Mouse (Mus musculus) cerebellum, postnatal 36 days (tissue): Measurements from ENCODE around the gene Polr3g.
"Not testable (repeated sequence)": the region's sequence is repeated elsewhere in the genome, so short reads cannot be mapped to it uniquely, and the experiment has no call there.

ENCODE experiments used
- DNase-seq, 2 experiments: peaks; one replicate each; pipeline ENCODE4 v3.0.0; 2021 to 2022; ENCODE audit warnings: mixed read lengths in 2 of 2

Gene Polr3g

GRCm38 (mm10) chr13:81684884-81685283 is 25.9 kb downstream of the Polr3g start:
- no peak for DNase-seq

DNA sequence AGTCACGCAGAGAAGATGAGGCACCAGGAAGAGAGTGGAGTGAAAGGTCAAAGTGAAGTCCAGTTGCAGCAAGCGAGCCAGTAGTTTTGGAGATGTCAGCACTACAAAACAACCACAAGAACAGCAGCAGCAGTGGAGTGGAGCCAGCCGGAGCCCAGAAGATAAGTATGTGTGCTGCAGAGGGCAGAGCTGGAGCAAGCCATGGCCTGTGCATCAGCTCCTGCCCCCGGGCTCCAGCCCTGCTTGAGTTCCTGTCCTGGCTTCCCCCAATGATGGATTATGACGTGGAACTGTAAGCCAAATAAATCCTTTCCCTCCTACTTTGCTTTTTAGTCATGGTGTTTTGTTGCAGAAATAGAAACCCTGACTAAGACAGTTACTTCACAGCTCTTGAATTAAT is 26.6 kb downstream of the Polr3g start:
- DNase-seq: no peak

- no peak for DNase-seq
Measured at GRCm38 (mm10) chr13:81683107-81683506, 27.7 kb downstream of the Polr3g start.

DNA sequence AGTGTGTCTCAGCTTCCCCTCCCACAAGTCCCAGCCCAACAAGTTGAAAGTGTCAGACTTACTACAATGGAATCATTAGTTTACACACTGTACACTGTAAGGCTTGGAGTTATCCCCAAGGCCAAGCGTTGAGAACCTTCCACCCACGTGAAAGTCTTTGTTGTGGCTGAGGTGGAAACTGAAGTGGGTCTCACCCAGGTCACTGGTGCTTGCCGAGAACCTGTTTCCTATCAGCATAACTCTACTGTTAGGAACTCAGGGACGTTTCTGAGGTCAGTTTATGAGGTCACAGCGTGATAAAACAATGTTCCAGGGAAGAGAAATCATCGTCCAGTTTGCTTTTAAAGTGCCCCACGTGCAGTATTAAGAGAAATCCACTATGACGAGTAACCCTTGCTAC is 35.5 kb downstream of the Polr3g start:
- no peak for DNase-seq

DNA sequence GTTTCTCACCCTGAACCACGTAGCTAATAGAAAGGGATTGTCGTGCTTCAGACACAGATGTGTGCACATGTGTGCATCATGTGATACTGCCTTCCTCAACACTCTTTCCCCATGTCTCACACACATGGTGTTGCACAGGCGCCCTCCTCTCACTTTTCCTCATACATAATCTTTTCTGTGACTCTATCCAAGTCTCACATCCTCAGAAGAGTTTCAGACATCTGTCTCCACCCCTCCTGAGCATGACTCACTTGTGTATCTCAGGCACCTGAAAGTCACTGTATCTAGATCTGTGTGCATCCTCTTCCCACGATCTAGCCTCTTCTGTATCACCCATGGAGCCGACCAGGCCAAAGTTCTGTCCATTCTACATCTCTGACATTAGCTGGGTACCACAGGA is 43.1 kb downstream of the Polr3g start:
- no peak for DNase-seq

DNA sequence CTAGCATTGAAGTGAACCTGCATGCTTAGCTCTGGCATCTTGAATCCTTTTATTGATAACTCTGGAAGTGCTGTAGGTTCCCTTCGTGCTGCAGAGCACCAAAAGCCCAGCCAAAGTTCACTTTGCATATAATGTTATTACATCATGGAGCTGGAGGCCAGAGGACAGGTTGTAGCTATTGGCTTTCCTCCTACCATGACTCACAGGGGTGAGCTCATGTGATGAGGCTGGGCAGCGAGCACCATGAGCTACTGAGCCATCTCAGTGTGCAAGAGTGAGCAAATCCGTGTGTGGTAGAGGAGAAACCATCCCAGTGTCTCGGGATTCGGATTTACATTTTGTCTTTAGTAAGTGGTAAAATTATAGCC is 46.5 kb downstream of the Polr3g start:
- DNase-seq: peak; percentile 55 to 63

DNA sequence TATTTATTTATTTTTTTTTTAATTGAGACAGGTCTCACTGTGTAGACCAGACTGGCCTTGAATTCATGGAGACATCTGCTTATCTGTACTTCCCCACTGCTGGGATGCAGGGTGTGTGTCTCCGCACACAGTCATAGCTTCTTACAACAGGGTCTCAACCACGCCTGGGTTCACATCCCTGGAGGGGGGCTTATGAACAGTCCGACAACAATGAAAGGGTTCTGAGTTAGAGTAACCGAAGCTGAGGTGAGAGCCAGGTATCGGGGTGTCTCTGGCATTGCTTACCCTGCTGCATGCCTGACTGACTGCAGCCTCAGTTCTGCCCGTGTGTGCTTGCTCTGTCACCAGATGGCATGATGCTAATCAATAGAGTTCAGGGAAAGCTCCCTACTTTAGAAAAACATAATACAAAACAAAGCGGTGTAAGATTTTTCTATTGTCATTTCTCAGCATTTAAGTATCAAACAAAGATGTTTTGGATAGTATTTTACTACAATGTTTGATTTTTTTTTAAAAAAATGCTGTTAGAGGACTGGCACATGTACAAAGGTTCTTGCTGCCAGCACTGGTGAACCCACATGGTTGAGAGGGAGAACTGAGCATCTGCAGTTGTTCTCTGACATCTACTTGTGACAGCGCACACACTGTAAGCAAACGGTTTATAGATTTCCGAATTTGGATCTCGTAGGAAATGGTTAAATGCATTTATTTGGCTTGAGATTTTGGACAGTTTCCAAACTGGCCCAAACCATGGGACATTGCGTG is 47.1 kb downstream of the Polr3g start:
- DNase-seq: peak; percentile 15 to 39

DNA sequence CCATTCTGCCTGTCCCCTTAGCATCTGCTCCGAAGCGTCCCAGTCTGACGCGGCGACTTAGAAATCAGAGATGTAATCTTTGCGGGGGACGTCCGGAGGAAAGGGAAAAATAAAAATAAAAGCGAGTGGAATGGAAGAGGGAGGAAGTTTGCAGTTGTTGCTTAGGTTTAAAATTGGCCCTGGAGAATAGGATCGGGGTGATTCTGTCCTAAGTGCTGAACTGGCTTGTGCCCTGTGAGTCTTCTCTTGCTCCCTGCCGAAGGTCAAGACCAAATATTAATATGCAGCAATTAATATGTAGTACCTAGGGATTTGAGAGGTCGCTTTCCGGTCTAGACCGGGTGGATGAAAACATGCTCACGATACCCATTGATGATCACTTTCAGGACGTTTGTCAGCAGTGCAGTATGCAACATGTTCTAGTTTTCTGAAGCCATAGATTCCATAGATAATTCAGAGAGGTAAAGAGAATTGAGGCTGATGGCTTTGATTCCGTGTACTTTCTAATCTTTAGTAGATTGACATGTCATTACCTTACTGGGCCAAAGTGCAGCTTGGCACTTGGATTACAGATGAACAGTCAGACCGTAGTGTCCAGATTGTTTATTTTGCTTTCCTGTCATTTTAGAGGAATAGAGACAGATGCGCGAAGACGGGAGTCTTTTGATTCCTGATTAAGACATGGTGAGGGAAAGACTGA is 52.6 kb downstream of the Polr3g start:
- no peak for DNase-seq

- DNase-seq: peak; percentile 91 to 96
Measured at GRCm38 (mm10) chr13:81657351-81658052, 53.3 kb downstream of the Polr3g start, which contains the start of gene Lysmd3. Lysmd3 (plus strand) TSS chr13:81657663.

GRCm38 (mm10) chr13:81657008-81657350 is 53.8 kb downstream of the Polr3g start:
- no peak for DNase-seq

DNA sequence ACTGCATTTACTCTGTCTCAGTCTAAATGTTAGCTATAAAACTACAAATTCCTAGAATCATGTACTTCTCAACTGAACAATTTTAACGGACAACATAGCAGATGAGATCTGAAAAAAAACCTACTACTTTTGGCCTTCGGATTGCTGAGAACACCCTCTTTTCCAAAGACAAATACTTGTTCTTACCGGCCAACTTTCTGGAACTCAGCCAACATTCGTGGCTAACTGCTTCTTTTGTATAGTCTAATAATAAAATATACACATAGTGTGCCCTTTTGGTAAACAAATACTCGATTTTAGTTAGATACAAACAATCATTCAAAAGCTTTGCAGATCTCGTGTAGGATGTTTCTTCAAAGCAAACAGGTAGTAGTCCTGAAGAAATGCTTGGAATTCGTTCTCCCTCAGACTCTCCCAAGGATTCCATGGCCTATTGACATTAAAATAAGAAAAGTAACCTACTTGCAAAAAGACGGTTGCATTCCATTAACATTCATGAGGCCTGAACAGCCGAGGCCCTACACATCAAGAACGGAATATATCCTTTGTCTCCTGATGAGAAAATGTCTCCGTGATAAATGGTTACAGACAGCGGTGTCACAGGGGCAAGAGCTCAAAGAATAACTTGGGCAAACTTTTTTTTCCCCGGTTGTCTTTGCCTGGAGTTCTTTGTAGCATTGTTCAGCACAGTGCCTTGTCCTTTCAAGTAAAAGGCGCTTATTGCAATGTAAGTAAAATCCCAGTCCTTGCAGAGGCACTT is 54.5 kb downstream of the Polr3g start:
- DNase-seq: peak in 1 of 2 experiments; percentile 11

GRCm38 (mm10) chr13:81650382-81650781 is 60.4 kb downstream of the Polr3g start:
- not testable (repeated sequence) for DNase-seq

DNA sequence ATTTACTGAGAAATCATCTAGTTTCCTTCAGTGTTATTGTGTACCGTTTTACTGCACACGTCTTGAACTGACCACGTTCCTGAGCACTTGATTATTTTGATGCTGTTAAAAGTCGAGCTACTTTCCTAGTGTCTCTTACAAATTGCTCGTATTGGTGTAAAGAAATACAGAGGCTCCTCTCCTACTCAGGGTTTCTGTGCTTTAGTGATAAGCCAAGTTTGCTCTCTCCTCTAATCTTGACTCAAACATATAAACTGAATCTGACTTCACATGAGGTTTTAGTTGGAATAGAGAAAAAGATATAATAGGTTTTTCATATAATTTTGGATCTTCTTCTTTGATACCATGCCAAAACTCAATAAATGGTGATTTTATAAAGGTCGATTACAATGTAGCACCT is 64.5 kb downstream of the Polr3g start:
- no peak for DNase-seq

GRCm38 (mm10) chr13:81644047-81644565 is 66.7 kb downstream of the Polr3g start:
- DNase-seq: no peak

DNA sequence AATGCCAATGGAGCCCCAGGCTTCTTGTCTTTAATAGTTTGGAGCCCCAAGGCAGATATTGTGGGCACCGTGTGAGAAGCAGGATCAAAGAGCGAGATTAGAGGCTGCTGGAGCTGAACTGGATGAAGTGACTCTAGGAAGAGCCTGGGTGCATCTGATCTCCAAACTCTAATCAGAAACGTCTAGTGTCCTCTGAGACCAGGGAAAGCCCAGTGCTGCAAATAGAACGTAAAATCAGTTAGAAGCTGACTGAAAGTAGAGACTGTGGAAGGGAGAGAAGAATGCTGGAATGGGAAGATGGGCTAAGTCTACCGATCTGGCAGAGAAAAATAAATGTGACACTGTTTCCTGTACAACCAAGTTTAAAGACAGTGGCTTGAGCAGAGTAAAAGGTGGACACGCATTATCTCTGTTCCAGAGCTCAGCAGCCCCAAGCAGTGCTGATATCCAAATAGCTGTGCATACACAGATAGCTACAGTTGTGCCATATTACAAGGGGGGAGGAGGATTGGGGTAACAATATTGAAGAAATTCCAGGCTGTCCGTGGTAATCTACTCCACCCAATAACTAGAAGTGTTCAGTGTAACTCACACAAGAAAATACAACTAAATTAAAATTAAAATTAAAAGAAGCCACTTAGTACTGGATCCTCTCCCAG is 68.2 kb downstream of the Polr3g start:
- no peak for DNase-seq

DNA sequence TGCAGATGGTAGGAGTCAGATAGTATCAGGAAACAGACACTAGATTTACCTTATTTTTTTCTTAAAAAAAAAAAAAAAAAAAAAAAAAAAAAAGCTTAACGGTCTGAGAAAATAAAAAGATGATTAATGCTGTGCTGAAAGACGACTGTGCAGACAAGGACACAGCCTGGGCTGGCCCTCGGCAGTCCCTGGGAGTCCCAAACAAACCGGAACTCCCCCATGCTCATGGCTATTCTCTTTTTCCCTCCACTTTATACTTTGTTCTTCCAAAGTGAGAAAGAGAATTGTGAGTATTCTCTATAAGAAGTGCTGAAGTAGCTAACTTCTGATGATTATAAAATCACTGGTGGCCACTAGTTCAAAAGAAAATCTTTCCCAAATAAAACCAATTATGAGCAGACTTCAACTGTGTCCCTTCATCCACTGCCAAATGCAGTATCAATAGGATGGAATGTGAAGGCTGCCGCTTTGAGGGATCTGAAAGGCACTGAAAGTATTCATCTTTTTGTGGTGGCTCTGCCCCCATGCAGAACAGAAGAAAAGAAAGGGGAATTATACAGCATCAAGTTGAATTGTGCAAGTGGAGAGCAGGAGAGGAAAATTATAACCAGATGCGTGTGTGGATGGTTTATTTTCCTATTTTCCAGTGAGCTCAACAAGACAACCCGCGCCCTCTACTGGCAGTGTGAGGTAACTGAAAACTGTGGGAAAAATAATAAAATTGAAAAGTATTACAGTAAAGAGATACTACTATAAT is 69.3 kb downstream of the Polr3g start:
- DNase-seq: peak; percentile 45 to 61

DNA sequence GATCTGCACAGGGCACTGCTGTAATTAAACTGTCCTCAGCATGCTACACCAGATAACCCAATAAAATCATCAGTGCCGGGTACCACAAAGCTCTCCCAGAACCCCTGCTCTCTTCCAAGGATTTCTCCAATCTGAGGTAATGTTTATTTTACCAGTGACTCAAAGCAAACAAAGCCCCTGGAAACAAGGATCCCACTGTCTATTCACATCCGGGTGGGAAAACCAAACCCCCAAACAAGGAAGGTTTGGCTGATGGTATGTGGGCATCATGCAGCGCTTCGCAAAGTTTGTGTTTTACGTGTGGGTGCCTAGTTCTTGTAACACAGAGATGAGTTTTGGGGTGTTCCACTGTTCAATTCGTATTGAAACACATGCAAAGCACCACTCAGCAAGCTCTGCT is 69.9 kb downstream of the Polr3g start:
- DNase-seq: no peak

DNA sequence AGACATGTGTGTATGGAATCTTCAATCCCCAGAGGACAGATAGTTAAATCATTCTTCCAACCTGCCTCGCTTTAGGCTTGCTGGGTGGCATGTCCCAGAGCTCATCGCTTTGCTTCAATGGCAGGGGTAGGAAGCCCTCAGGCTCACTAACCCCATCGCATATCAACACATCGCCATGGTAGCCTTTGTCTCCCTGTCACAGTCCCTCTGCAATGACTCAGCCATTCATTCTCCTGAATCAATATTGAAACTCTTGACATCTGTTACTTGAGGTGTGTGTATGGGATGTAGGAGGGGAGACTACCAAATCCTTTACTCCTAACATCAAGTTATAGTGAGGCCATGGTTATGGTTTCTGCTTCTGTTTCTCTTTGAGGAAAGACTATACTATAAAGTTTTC is 71.2 kb downstream of the Polr3g start:
- no peak for DNase-seq

DNA sequence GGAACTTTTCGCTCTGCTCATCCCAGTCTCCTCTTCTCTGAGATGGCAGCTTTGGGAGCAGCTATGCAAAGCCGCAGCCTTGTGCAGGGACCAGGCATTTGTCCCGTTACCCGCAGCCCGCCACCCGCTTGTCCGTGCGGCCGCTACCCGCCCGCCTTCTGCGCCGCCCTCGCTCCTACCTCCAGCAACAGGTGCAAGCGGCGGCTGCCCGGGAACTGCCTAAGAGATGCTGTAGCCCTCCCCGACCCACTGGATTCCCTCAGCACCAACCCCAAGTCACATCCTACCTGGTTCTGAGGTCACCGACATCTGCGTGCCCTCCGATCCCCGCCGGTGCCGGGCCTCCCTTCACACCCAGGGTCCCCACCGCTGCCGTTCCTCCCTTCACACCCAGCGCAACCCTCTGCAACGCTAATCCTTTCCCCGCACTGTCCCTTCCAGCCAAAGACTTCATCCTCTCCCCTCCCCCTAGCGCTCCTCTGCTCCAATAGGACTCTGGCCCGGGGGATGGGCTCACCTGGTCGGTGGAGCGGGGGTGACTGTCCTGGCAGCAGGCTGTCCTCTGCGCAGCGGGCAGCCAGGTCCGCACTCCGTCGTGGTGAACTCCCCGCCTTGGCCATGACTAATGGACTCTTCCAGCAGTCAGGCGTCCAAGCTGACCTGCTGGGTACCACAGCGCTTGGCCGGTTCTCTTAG is 77.9 kb downstream of the Polr3g start, which contains the start of gene Adgrv1:
Gene Adgrv1, minus strand, starts transcription at position 435 of the 696 bp plus-strand sequence.
- DNase-seq: peak; percentile 72 to 84

DNA sequence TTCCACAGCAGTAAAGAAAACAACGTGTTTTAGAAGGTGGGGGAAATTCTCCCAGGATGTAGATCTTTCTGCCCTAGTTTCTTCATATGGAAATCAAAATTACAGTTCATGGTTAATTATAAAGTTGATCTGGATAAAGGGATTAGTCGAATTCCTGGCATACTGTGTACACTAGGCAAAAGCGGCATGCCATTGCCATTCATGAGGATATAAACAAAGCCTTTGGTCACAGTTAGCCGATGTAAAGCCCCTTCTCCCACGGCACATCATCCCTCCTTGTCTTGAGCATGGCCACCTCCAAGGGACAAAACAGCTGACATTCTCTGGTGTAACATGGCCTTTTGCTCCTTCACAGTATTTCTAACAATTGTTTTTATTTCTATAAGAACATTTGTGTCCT is 80.2 kb downstream of the Polr3g start:
- DNase-seq: no peak

GRCm38 (mm10) chr13:81629395-81629794 is 81.4 kb downstream of the Polr3g start:
- no peak for DNase-seq
